Mouse (Mus musculus) MEL (cell line): ENCODE data around the gene Fkbp10. TPM values are rescaled to one million over a fixed set of nuclear protein-coding genes. Genes with fewer than 3 reads are reported as not detected.

ENCODE experiments used
- DNase-seq: peaks from one replicate; pipeline ENCODE4 v3.0.0; 2011; ENCODE audit warnings: low read depth, low spot score
- H3K27ac ChIP-seq: 2 replicates; pipeline ENCODE4 v1.5.1; 2012; ENCODE audit warnings: low read depth, mild to moderate bottlenecking, control low read depth, low read length, moderate library complexity; ENCODE audit not compliant: control insufficient read depth
- H3K27me3 ChIP-seq, 2 experiments: fragments of 150-350 bp in 1 of 2; sonication (generic) in 1 of 2; 2 replicates each; pipeline ENCODE4 v1.6.1; 2012; ENCODE audit warnings: low read length in 2 of 2, mild to moderate bottlenecking in 2 of 2, improper control_type of control experiment in 1 of 2, moderate library complexity in 1 of 2; ENCODE audit not compliant: insufficient read depth in 2 of 2, control insufficient read depth in 1 of 2
- H3K36me3 ChIP-seq, 2 experiments: 2 replicates each; pipeline ENCODE4 v1.6.1; 2012 to 2014; ENCODE audit warnings: low read length in 2 of 2, improper control_type of control experiment in 1 of 2, inconsistent platforms in 1 of 2, mild to moderate bottlenecking in 1 of 2; ENCODE audit not compliant: insufficient read depth in 2 of 2, control insufficient read depth in 1 of 2
- H3K4me1 ChIP-seq, 2 experiments: fragments of 150-350 bp in 1 of 2; sonication (generic) in 1 of 2; 2 replicates each; pipeline ENCODE4 v1.6.1; 2012; ENCODE audit warnings: low read length in 2 of 2, improper control_type of control experiment in 1 of 2, mild to moderate bottlenecking in 1 of 2; ENCODE audit not compliant: insufficient read depth in 2 of 2, control insufficient read depth in 1 of 2
- H3K4me3 ChIP-seq, 2 experiments: fragments of 150-350 bp in 1 of 2; sonication (generic) in 1 of 2; 2 replicates each; pipeline ENCODE4 v1.5.1; 2012; ENCODE audit warnings: low read depth in 2 of 2, low read length in 2 of 2, mild to moderate bottlenecking in 2 of 2, moderate library complexity in 2 of 2, control low read depth in 1 of 2, improper control_type of control experiment in 1 of 2; ENCODE audit not compliant: control insufficient read depth in 1 of 2, insufficient read depth in 1 of 2
- H3K79me2 ChIP-seq: 2 replicates; pipeline ENCODE4 v1.6.1; 2012; ENCODE audit warnings: mild to moderate bottlenecking, low read length, moderate library complexity; ENCODE audit not compliant: control insufficient read depth, poor library complexity, insufficient read depth
- H3K9ac ChIP-seq: 2 replicates; pipeline ENCODE4 v1.6.1; 2012; ENCODE audit warnings: low read depth, mild to moderate bottlenecking, control low read depth, low read length, moderate library complexity; ENCODE audit not compliant: control insufficient read depth, poor library complexity, severe bottlenecking
- H3K9me3 ChIP-seq: fragments of 150-350 bp; sonication (generic); replicated peaks from 2 replicates; pipeline ENCODE4 v1.6.1; 2012; ENCODE audit warnings: mild to moderate bottlenecking, low read length, improper control_type of control experiment, moderate library complexity; ENCODE audit not compliant: insufficient read depth
- BHLHE40 ChIP-seq: IDR thresholded peaks from 2 replicates; pipeline ENCODE4 v1.6.1; 2012; ENCODE audit warnings: low read depth, mild to moderate bottlenecking, inconsistent platforms, low read length, improper control_type of control experiment, borderline replicate concordance
- CHD1 ChIP-seq: IDR thresholded peaks from 2 replicates; pipeline ENCODE4 v1.6.1; 2012; ENCODE audit warnings: low read depth, mild to moderate bottlenecking, inconsistent platforms, low read length, improper control_type of control experiment
- CHD2 ChIP-seq: IDR thresholded peaks from 2 replicates; pipeline ENCODE4 v1.6.1; 2011; ENCODE audit warnings: low read length, improper control_type of control experiment
- CTCF ChIP-seq, 3 experiments: IDR thresholded peaks in 2 of 3; conservative IDR thresholded peaks in 1 of 3; 2 replicates each; pipeline ENCODE4 v1.5.1; 2011 to 2012; ENCODE audit warnings: low read length in 3 of 3, low read depth in 2 of 3, mild to moderate bottlenecking in 2 of 3, improper control_type of control experiment in 1 of 3, inconsistent platforms in 1 of 3, mixed read lengths in 1 of 3, moderate library complexity in 1 of 3; ENCODE audit not compliant: control insufficient read depth in 1 of 3, insufficient read depth in 1 of 3, poor library complexity in 1 of 3, severe bottlenecking in 1 of 3
- E2F4 ChIP-seq: IDR thresholded peaks from 2 replicates; pipeline ENCODE4 v1.6.1; 2011; ENCODE audit warnings: low read depth, low read length, improper control_type of control experiment, borderline replicate concordance
- ELF1 ChIP-seq: IDR thresholded peaks from 2 replicates; pipeline ENCODE4 v1.6.1; 2014; ENCODE audit warnings: low read depth, mild to moderate bottlenecking, inconsistent platforms, low read length, improper control_type of control experiment, moderate library complexity
- EP300 ChIP-seq, 2 experiments: IDR thresholded peaks; 2 replicates each; pipeline ENCODE4 v1.6.1; 2011; ENCODE audit warnings: improper control_type of control experiment in 2 of 2, low read length in 2 of 2, low read depth in 1 of 2, mild to moderate bottlenecking in 1 of 2
- ETS1 ChIP-seq: IDR thresholded peaks from 2 replicates; pipeline ENCODE4 v1.6.1; 2012; ENCODE audit warnings: low read depth, mild to moderate bottlenecking, inconsistent platforms, low read length, improper control_type of control experiment, moderate library complexity
- GABPA ChIP-seq: IDR thresholded peaks from 2 replicates; pipeline ENCODE4 v1.6.1; 2012; ENCODE audit warnings: low read depth, mild to moderate bottlenecking, inconsistent platforms, low read length, improper control_type of control experiment, moderate library complexity
- GATA1 ChIP-seq: IDR thresholded peaks from 2 replicates; pipeline ENCODE4 v1.6.1; 2011; ENCODE audit warnings: low read depth, low read length, improper control_type of control experiment
- HCFC1 ChIP-seq: IDR thresholded peaks from 2 replicates; pipeline ENCODE4 v1.6.1; 2012; ENCODE audit warnings: low read depth, mild to moderate bottlenecking, inconsistent platforms, low read length, improper control_type of control experiment, moderate library complexity
- JUND ChIP-seq: IDR thresholded peaks from 2 replicates; pipeline ENCODE4 v1.6.1; 2011; ENCODE audit warnings: low read depth, mild to moderate bottlenecking, improper control_type of control experiment, low read length
- KAT2A ChIP-seq: conservative IDR thresholded peaks from 2 replicates; pipeline ENCODE4 v1.6.1; 2012; ENCODE audit warnings: low read depth, low read length, improper control_type of control experiment, inconsistent platforms
- MAFK ChIP-seq: IDR thresholded peaks from 2 replicates; pipeline ENCODE4 v1.6.1; 2011; ENCODE audit warnings: low read depth, mild to moderate bottlenecking, low read length, improper control_type of control experiment, borderline replicate concordance
- MAX ChIP-seq: IDR thresholded peaks from 2 replicates; pipeline ENCODE4 v1.6.1; 2011; ENCODE audit warnings: low read length, improper control_type of control experiment
- MAZ ChIP-seq: IDR thresholded peaks from 2 replicates; pipeline ENCODE4 v1.6.1; 2012; ENCODE audit warnings: low read depth, mild to moderate bottlenecking, inconsistent platforms, low read length, improper control_type of control experiment
- MEF2A ChIP-seq: IDR thresholded peaks from 2 replicates; pipeline ENCODE4 v1.6.1; 2014; ENCODE audit warnings: low read depth, mild to moderate bottlenecking, inconsistent platforms, low read length, improper control_type of control experiment; ENCODE audit not compliant: poor library complexity, insufficient replicate concordance, severe bottlenecking; ENCODE audit errors: extremely low read depth
- MXI1 ChIP-seq: IDR thresholded peaks from 2 replicates; pipeline ENCODE4 v1.6.1; 2011; ENCODE audit warnings: mild to moderate bottlenecking, low read depth, low read length, improper control_type of control experiment
- MYB ChIP-seq: IDR thresholded peaks from 2 replicates; pipeline ENCODE4 v1.6.1; 2011; ENCODE audit warnings: mild to moderate bottlenecking, low read depth, low read length, improper control_type of control experiment
- MYC ChIP-seq: IDR thresholded peaks from 2 replicates; pipeline ENCODE4 v1.6.1; 2011; ENCODE audit warnings: low read depth, mild to moderate bottlenecking, low read length, improper control_type of control experiment, moderate library complexity
- NELFE ChIP-seq: IDR thresholded peaks from 2 replicates; pipeline ENCODE4 v1.6.1; 2011; ENCODE audit warnings: low read depth, low read length, improper control_type of control experiment
- NRF1 ChIP-seq: IDR thresholded peaks from 2 replicates; pipeline ENCODE4 v1.6.1; 2014; ENCODE audit warnings: low read depth, mild to moderate bottlenecking, inconsistent platforms, low read length, improper control_type of control experiment, moderate library complexity; ENCODE audit not compliant: poor library complexity, insufficient read depth, severe bottlenecking
- POLR2A ChIP-seq, 2 experiments: IDR thresholded peaks; 2 replicates each; pipeline ENCODE4 v1.6.1; 2011 to 2012; ENCODE audit warnings: low read length in 2 of 2, mild to moderate bottlenecking in 2 of 2, control low read depth in 1 of 2, improper control_type of control experiment in 1 of 2, low read depth in 1 of 2, moderate library complexity in 1 of 2; ENCODE audit not compliant: control insufficient read depth in 1 of 2, insufficient read depth in 1 of 2, poor library complexity in 1 of 2
- POLR2AphosphoS5 ChIP-seq: IDR thresholded peaks from 2 replicates; pipeline ENCODE4 v1.6.1; 2012; ENCODE audit warnings: low read depth, borderline replicate concordance, mild to moderate bottlenecking, inconsistent platforms, low read length, moderate library complexity, mixed read lengths
- RAD21 ChIP-seq: IDR thresholded peaks from 2 replicates; pipeline ENCODE4 v1.6.1; 2011; ENCODE audit warnings: mild to moderate bottlenecking, low read depth, low read length, improper control_type of control experiment
- RCOR1 ChIP-seq: IDR thresholded peaks from 2 replicates; pipeline ENCODE4 v1.6.1; 2012; ENCODE audit warnings: low read depth, mild to moderate bottlenecking, inconsistent platforms, low read length, improper control_type of control experiment
- SIN3A ChIP-seq: IDR thresholded peaks from 2 replicates; pipeline ENCODE4 v1.6.1; 2012; ENCODE audit warnings: low read length, improper control_type of control experiment, inconsistent platforms
- SMC3 ChIP-seq: IDR thresholded peaks from 2 replicates; pipeline ENCODE4 v1.6.1; 2011; ENCODE audit warnings: low read depth, low read length, improper control_type of control experiment
- TBP ChIP-seq: IDR thresholded peaks from 2 replicates; pipeline ENCODE4 v1.8.0; 2011; ENCODE audit warnings: low read depth, low read length, improper control_type of control experiment
- TCF12 ChIP-seq: IDR thresholded peaks from 2 replicates; pipeline ENCODE4 v1.6.1; 2014; ENCODE audit warnings: low read depth, mild to moderate bottlenecking, inconsistent platforms, low read length, improper control_type of control experiment, moderate library complexity
- UBTF ChIP-seq: IDR thresholded peaks from 2 replicates; pipeline ENCODE4 v1.6.1; 2012; ENCODE audit warnings: low read depth, mild to moderate bottlenecking, inconsistent platforms, low read length, improper control_type of control experiment, moderate library complexity, borderline replicate concordance; ENCODE audit not compliant: insufficient read depth
- USF1 ChIP-seq: IDR thresholded peaks from 2 replicates; pipeline ENCODE4 v1.6.1; 2014; ENCODE audit warnings: low read depth, mild to moderate bottlenecking, inconsistent platforms, low read length, improper control_type of control experiment, moderate library complexity
- USF2 ChIP-seq, 2 experiments: IDR thresholded peaks; 2 replicates each; pipeline ENCODE4 v1.6.1; 2011 to 2012; ENCODE audit warnings: improper control_type of control experiment in 2 of 2, low read length in 2 of 2, borderline replicate concordance in 1 of 2, inconsistent platforms in 1 of 2, low read depth in 1 of 2, mild to moderate bottlenecking in 1 of 2; ENCODE audit not compliant: insufficient read depth in 1 of 2
- ZC3H11A ChIP-seq: IDR thresholded peaks from 2 replicates; pipeline ENCODE4 v1.6.1; 2012; ENCODE audit warnings: low read depth, mild to moderate bottlenecking, inconsistent platforms, low read length, improper control_type of control experiment
- ZKSCAN1 ChIP-seq: IDR thresholded peaks from 2 replicates; pipeline ENCODE4 v1.6.1; 2012; ENCODE audit warnings: low read depth, mild to moderate bottlenecking, inconsistent platforms, low read length, improper control_type of control experiment, moderate library complexity
- ZMIZ1 ChIP-seq: IDR thresholded peaks from 2 replicates; pipeline ENCODE4 v1.6.1; 2012; ENCODE audit warnings: low read depth, mild to moderate bottlenecking, inconsistent platforms, low read length, improper control_type of control experiment, moderate library complexity
- ZNF384 ChIP-seq: IDR thresholded peaks from 2 replicates; pipeline ENCODE4 v1.6.1; 2012; ENCODE audit warnings: low read depth, mild to moderate bottlenecking, inconsistent platforms, low read length, improper control_type of control experiment
- polyA plus RNA-seq, 2 experiments: library from polyadenylated mRNA; stranded (reverse) in 1 of 2; unstranded in 1 of 2; fragments of >175 nt in 1 of 2; fragments of >200 nt in 1 of 2; gene quantifications; 2 replicates each; pipeline versions ENCODE4 v1.2.1 to v1.2.4; 2012; ENCODE audit warnings: low replicate concordance in 2 of 2, low read depth in 1 of 2; ENCODE audit not compliant: insufficient read length in 2 of 2, insufficient read depth in 1 of 2, missing spikeins in 1 of 2
- total RNA-seq: library from RNA; depleted of rRNA; stranded (reverse); fragments of 300-350 nt; gene quantifications from 2 replicates; pipeline ENCODE4 v1.2.3, GENCODE M21; 2012

The Fkbp10 gene
- total and polyA plus RNA-seq, 3 experiments, result 0.19 to 0.28 TPM; not detected in 1

- Histone ChIP-seq H3K27ac (peak overlapping the region; percentile 27), H3K27me3 (no peaks in the 10 kb centered on the region), H3K4me1 (peaks cover 20 to 60% of the 10 kb centered on the region in 2 experiments), H3K36me3 (peaks cover 0 to 34% of the 10 kb centered on the region in 2 experiments; a peak in 2 of 4 replicates), H3K4me3 (peak overlapping the region; percentile 19 to 30), H3K9me3 (no peaks in the 10 kb centered on the region), H3K9ac (peak overlapping the region; percentile 33), H3K79me2 (no peaks in the 10 kb centered on the region)
- peak; percentile 88 for DNase-seq
- TF ChIP-seq E2F4 (no peak), EP300 (IDR thresholded peaks at IDR 0.05; ENCODE audit: low read depth in 1 of 2, low read length in 2 of 2) (peak; percentile 9 to 19; a peak in 2 of 4 replicates), ZKSCAN1 (no peak), MYC (peak; percentile 72; the same call in 1 of the 2 replicates), JUND (no peak), ZMIZ1 (no peak), MYB (no peak), ZNF384 (no peak), MAZ (no peak), MXI1 (peak; percentile 97), USF2 (IDR thresholded peaks at IDR 0.05; ENCODE audit: borderline replicate concordance in 1 of 2, insufficient read depth in 1 of 2, low read depth in 1 of 2, low read length in 2 of 2) (0 out of 4 replicates have a peak, but pooled peaks of 1 of the 2 experiments have one; percentile 28), MAFK (no peak), POLR2AphosphoS5 (no peak), GATA1 (peak; percentile 85), BHLHE40 (peak; percentile 87), MAX (peak; percentile 87), CHD1 (no peak), CTCF (IDR thresholded peaks at IDR 0.05 in 2 of 3, conservative IDR thresholded peaks at IDR 0.05 in 1 of 3; ENCODE audit: control insufficient read depth in 1 of 3, insufficient read depth in 1 of 3, low read depth in 2 of 3, low read length in 3 of 3, poor library complexity in 1 of 3, severe bottlenecking in 1 of 3) (peak in 1 of 3 experiments; percentile 14; a peak in 1 of 6 replicates), SIN3A (peak; percentile 96), RCOR1 (no peak), TBP (peak; percentile 68), ETS1 (peak; percentile 64; the same call in 1 of the 2 replicates), POLR2A (IDR thresholded peaks at IDR 0.05; ENCODE audit: control insufficient read depth in 1 of 2, insufficient read depth in 1 of 2, low read depth in 1 of 2, low read length in 2 of 2, poor library complexity in 1 of 2) (0 out of 4 replicates have a peak, but pooled peaks of 1 of the 2 experiments have one; percentile 32), KAT2A (no peak), USF1 (peak; percentile 85), MEF2A (no peak), ELF1 (peak; percentile 83), NELFE (no peak), TCF12 (no peak; the same call in 1 of the 2 replicates), RAD21 (no peak), SMC3 (no peak), CHD2 (no peak), NRF1 (no peak), ZC3H11A (no peak), UBTF (no peak), HCFC1 (peak; percentile 70), GABPA (no peak)
These were observed 14.7 kb upstream of the Fkbp10 start for GRCm38 (mm10) chr11:100400842-100401241.
